9 mouse cellular contexts compared by ENCODE assay signal in genomic region chr9:59578505-59578867, GRCm38 (mm10). TPM values are rescaled to one million over a fixed set of nuclear protein-coding genes. Genes with fewer than 3 reads are reported as not detected.
A peak's percentile ranks its signal among the peaks of the same experiment; 100 is the strongest.
DNase-seq lines count a peak whose midpoint lies in the region; ATAC-seq and TF ChIP-seq lines count a peak whose summit lies in the region.
"Had no signal": no experiment of that assay in that cellular context is flagged by ENCODE, and none has a peak within 500 bp of the region (broad histone marks: within the 10 kb centered on the region; RNA-seq: fewer than 3 reads in every experiment).

No protein-coding gene starts in this region.

- no peak for TF ChIP-seq POLR2A in small intestine, adult 2 months (IDR thresholded peaks at IDR 0.05; ENCODE audit: low read depth, low read length)

- WGBS in limb, embryonic 13.5 days: under 1% methylated on average over 20 of the region's 20 CpGs
- 2% methylated on average over 20 of the region's 20 CpGs for WGBS in small intestine, adult 2 months

- H3K4me3 ChIP-seq in megakaryocyte, embryonic 14.5 days (replicated peaks): peak overlapping the region; percentile 88
- H3K4me3 ChIP-seq in limb, embryonic 13.5 days: peak overlapping the region; percentile 47
- H3K4me3 ChIP-seq in small intestine, adult 2 months (ENCODE audit: low read depth, low read length): peak overlapping the region; percentile 57

- H3K27ac ChIP-seq in limb, embryonic 13.5 days: no peak overlapping the region
- no peak overlapping the region for H3K27ac ChIP-seq in small intestine, adult 2 months (ENCODE audit: insufficient read depth, low read depth, low read length)

- no peak for TF ChIP-seq CTCF in small intestine, adult 2 months (IDR thresholded peaks at IDR 0.05; ENCODE audit: extremely low read depth, insufficient read length, insufficient replicate concordance, low read depth, low read length)

- H3K4me2 ChIP-seq in limb, embryonic 13.5 days (replicated peaks): peak overlapping the region; percentile 69

- no peaks in the 10 kb centered on the region for H3K36me3 ChIP-seq in megakaryocyte, embryonic 14.5 days (replicated peaks; ENCODE audit: low read length)
- no peaks in the 10 kb centered on the region for H3K36me3 ChIP-seq in limb, embryonic 13.5 days
- no peaks in the 10 kb centered on the region for H3K36me3 ChIP-seq in small intestine, adult 2 months (ENCODE audit: control insufficient read depth, insufficient read depth, low read length)

- no peak for ATAC-seq in CD4-positive, CD25-positive, alpha-beta regulatory T cell, adult 4 months
- no peak for ATAC-seq in megakaryocyte, adult 5-6 weeks (ENCODE audit: poor library complexity, severe bottlenecking)
- no peak for ATAC-seq in limb, embryonic 13.5 days (ENCODE audit: low FRiP score, low read depth)

- peak; percentile 6 for DNase-seq in CD4-positive, CD25-positive, alpha-beta regulatory T cell, adult 2 months (ENCODE audit: low read depth, low spot score)
- no peak for DNase-seq in kidney, postnatal 25 days
- no peak for DNase-seq in frontal cortex, postnatal 36 days (ENCODE audit: low spot score in 2 of 2)

- no peak overlapping the region for H3K9ac ChIP-seq in limb, embryonic 13.5 days

- peaks cover 17% of the 10 kb centered on the region for H3K4me1 ChIP-seq in megakaryocyte, embryonic 14.5 days
- peaks cover 11% of the 10 kb centered on the region for H3K4me1 ChIP-seq in limb, embryonic 13.5 days
- peaks cover 11% of the 10 kb centered on the region for H3K4me1 ChIP-seq in small intestine, adult 2 months (ENCODE audit: control insufficient read depth, insufficient read depth, insufficient read length, low read length)

- H3K9me3 ChIP-seq in megakaryocyte, embryonic 14.5 days: no peaks in the 10 kb centered on the region
- H3K9me3 ChIP-seq in limb, embryonic 13.5 days: no peaks in the 10 kb centered on the region

- H3K27me3 ChIP-seq in megakaryocyte, embryonic 14.5 days (replicated peaks): peaks cover 70% of the 10 kb centered on the region
- peaks cover 50% of the 10 kb centered on the region for H3K27me3 ChIP-seq in limb, embryonic 13.5 days
- H3K27me3 ChIP-seq in small intestine, adult 2 months (ENCODE audit: control insufficient read depth, insufficient read depth, low read length): peaks cover 8% of the 10 kb centered on the region; the same call in 1 of the 2 replicates

RNA-seq across cellular contexts. Expression of gene Celf6, which starts 0.8 kb away (rescaled TPM):
- not detected for polyA plus RNA-seq in CD4-positive, CD25-positive, alpha-beta regulatory T cell, adult 4 months (2017; shearing (Covaris generic))
- 2.1 TPM in 1 of 2 replicates, not detected in the other for polyA plus RNA-seq in megakaryocyte, embryonic 14.5 days (2012; ENCODE audit: insufficient read depth, low replicate concordance)
- not detected in 2 replicates for total RNA-seq in megakaryocyte, adult 5-6 weeks (2015)
- total RNA-seq in megakaryocyte, adult 5-6 weeks (2017): not detected in 2 replicates
- polyA plus RNA-seq in limb, embryonic 13.5 days (2015; fragmentation: Nextera tagmentation; extraction: Ambion mirVana): 0.08 and 0.36 TPM in 2 replicates
- polyA plus RNA-seq in small intestine, adult 2 months (2012; rRNA removed): 0.79 and 1.2 TPM in 2 replicates
- total RNA-seq: granulocyte monocyte progenitor cell, adult 5-6 weeks had no signal

RNA-seq across cellular contexts. Expression of gene Parp6, which starts 38.6 kb away (rescaled TPM):
- 10 to 100 TPM; 35.0 to 53.6 TPM for polyA plus RNA-seq in CD4-positive, CD25-positive, alpha-beta regulatory T cell, adult 4 months (2017; shearing (Covaris generic))
- polyA plus RNA-seq in megakaryocyte, embryonic 14.5 days (2012; ENCODE audit: insufficient read depth, low replicate concordance): 5.5 and 6.2 TPM in 2 replicates
- 29.8 and 35.2 TPM in 2 replicates for total RNA-seq in megakaryocyte, adult 5-6 weeks (2015)
- total RNA-seq in megakaryocyte, adult 5-6 weeks (2017): 22.9 and 23.0 TPM in 2 replicates
- polyA plus RNA-seq in limb, embryonic 13.5 days (2015; fragmentation: Nextera tagmentation; extraction: Ambion mirVana): 31.5 TPM in 2 replicates
- polyA plus RNA-seq in small intestine, adult 2 months (2012; rRNA removed): 5.7 and 12.1 TPM in 2 replicates

RNA-seq across cellular contexts. Expression of gene Tmem202, which starts 38.8 kb away (rescaled TPM):
- polyA plus RNA-seq in CD4-positive, CD25-positive, alpha-beta regulatory T cell, adult 4 months (2017; shearing (Covaris generic)): 1 to 10 TPM in 1 of 2 experiments, under 1 TPM in 1; 0.89 to 1.4 TPM
- polyA plus RNA-seq in megakaryocyte, embryonic 14.5 days (2012; ENCODE audit: insufficient read depth, low replicate concordance): 0.11 TPM in 1 of 2 replicates, not detected in the other
- total RNA-seq in megakaryocyte, adult 5-6 weeks (2015): 0.75 and 1.4 TPM in 2 replicates
- 0.41 and 0.59 TPM in 2 replicates for total RNA-seq in megakaryocyte, adult 5-6 weeks (2017)
- 0.18 and 0.29 TPM in 2 replicates for polyA plus RNA-seq in limb, embryonic 13.5 days (2015; fragmentation: Nextera tagmentation; extraction: Ambion mirVana)
- polyA plus RNA-seq in small intestine, adult 2 months (2012; rRNA removed): 0.34 TPM in 1 of 2 replicates, not detected in the other
- total RNA-seq: granulocyte monocyte progenitor cell, adult 5-6 weeks had no signal

RNA-seq across cellular contexts. Expression of gene Hexa, which starts 39.1 kb away (rescaled TPM):
- polyA plus RNA-seq in CD4-positive, CD25-positive, alpha-beta regulatory T cell, adult 4 months (2017; shearing (Covaris generic)): 10 to 100 TPM; 37.1 to 56.0 TPM
- polyA plus RNA-seq in megakaryocyte, embryonic 14.5 days (2012; ENCODE audit: insufficient read depth, low replicate concordance): 125 and 176 TPM in 2 replicates
- total RNA-seq in megakaryocyte, adult 5-6 weeks (2015): 159 and 162 TPM in 2 replicates
- 252 and 269 TPM in 2 replicates for total RNA-seq in megakaryocyte, adult 5-6 weeks (2017)
- 73.2 and 76.8 TPM in 2 replicates for polyA plus RNA-seq in limb, embryonic 13.5 days (2015; fragmentation: Nextera tagmentation; extraction: Ambion mirVana)
- 45.1 and 81.2 TPM in 2 replicates for polyA plus RNA-seq in small intestine, adult 2 months (2012; rRNA removed)
